Mouse (Mus musculus) myocyte (in vitro differentiated cells): ENCODE measurements around the gene Arhgef3.

ENCODE experiments used
- CEBPB ChIP-seq: IDR thresholded peaks from 2 replicates; pipeline ENCODE4 v1.6.1; 2011; ENCODE audit warnings: mild to moderate bottlenecking, moderate library complexity; ENCODE audit not compliant: poor library complexity, insufficient read depth, severe bottlenecking
- MAX ChIP-seq: IDR thresholded peaks from one replicate; pipeline ENCODE4 v1.6.1; 2011; ENCODE audit warnings: low read depth, mild to moderate bottlenecking, control low read depth
- MYOD1 ChIP-seq, 3 experiments: IDR thresholded peaks; one replicate each; pipeline ENCODE4 v1.6.1; 2011; ENCODE audit warnings: control low read depth in 2 of 3, low read depth in 2 of 3, mild to moderate bottlenecking in 2 of 3, moderate library complexity in 1 of 3; ENCODE audit not compliant: insufficient read length in 2 of 3, control insufficient read depth in 1 of 3
- POLR2A ChIP-seq: IDR thresholded peaks from one replicate; pipeline ENCODE4 v1.6.1; 2011; ENCODE audit warnings: low read depth, mild to moderate bottlenecking, control low read depth, moderate library complexity; ENCODE audit not compliant: insufficient read length
- POLR2AphosphoS2 ChIP-seq: IDR thresholded peaks from one replicate; pipeline ENCODE4 v1.6.1; 2011; ENCODE audit warnings: low read depth, control low read depth; ENCODE audit not compliant: insufficient read length
- REST ChIP-seq: IDR thresholded peaks from one replicate; pipeline ENCODE4 v1.6.1; 2011; ENCODE audit warnings: mild to moderate bottlenecking, control low read depth, moderate library complexity; ENCODE audit not compliant: insufficient read depth, insufficient read length
- TCF12 ChIP-seq: IDR thresholded peaks from one replicate; pipeline ENCODE4 v1.6.1; 2011; ENCODE audit warnings: mild to moderate bottlenecking, control low read depth; ENCODE audit not compliant: poor library complexity, insufficient read depth, severe bottlenecking
- USF1 ChIP-seq: IDR thresholded peaks from one replicate; pipeline ENCODE4 v1.6.1; 2011; ENCODE audit warnings: low read depth, mild to moderate bottlenecking, control low read depth, moderate library complexity

GRCm38 (mm10) chr14:27219668-27220067, 105.0 kb downstream of the Arhgef3 start:
- TF ChIP-seq POLR2A (no peak), POLR2AphosphoS2 (no peak), USF1 (no peak), CEBPB (no peak), MAX (no peak), TCF12 (no peak), REST (no peak), MYOD1 (IDR thresholded peaks at IDR 0.05; ENCODE audit: control insufficient read depth in 1 of 3, insufficient read length in 2 of 3, low read depth in 2 of 3) (no peak)
